Mouse (Mus musculus): ENCODE data around the gene Mindy2.
"Not testable (repeated sequence)": the region's sequence is repeated elsewhere in the genome, so short reads cannot be mapped to it uniquely, and the experiment has no call there.

Gene Mindy2

DNA sequence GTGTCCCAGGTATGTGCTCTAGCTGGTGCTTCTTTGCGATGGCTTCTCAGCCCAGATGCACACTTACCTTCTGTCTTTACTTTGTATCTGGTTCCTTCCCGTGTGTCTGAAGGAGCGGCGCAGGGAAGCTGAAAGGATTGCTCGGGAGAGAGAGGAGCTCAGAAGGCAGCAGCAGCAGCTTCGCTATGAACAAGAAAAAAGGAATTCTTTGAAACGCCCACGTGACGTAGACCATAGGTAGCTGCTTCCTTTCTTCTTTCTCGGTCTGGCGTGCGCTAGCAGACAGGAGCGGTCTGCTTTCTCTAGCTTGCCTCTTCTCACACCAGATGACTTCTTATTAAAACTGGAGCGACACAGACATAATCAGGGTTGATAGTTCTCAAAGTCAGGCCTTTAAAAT is 72.3 kb downstream of the Mindy2 start:
- no peak for DNase-seq (ENCODE audit: low read depth, low spot score)

DNA sequence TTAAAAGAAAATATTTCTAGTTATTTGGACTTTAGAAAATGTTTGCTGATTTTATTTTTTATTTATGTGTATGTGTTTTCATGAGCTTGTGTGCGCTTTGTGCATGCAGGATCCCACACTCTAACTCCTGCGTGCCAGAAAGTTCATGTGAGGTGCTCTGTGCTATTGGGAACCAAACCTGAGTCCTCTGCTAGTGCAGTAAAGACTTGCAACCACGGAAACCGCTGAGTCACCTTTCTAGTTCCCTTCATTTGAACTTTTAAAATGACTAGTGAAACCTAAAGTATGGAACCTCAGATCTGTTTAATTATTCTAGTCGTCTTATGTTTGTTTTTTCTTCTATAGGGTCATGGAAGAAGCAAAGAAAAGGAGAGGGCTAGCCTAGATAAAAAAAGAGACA is 76.0 kb downstream of the Mindy2 start:
- DNase-seq (ENCODE audit: low read depth, low spot score), result no peak

DNA sequence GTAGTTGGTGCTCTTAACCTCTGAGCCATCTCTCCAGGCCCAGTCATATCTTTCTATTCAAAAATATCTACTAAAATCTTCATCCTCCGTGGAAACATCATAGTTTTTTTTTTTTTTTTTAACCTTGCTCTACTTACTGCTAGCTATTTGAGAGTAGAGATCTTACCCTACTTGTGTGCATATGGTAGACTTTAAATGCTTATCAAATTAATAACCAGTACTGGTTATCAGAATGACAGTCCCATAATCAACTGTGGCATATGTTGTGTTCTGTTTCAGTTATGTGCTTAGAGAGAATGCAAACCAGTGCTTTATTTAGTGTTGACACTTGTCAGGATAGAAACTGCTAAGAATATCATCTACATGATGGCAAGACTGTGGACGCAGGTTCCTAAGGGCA is 78.9 kb downstream of the Mindy2 start:
- no peak for DNase-seq (ENCODE audit: low read depth, low spot score)

DNA sequence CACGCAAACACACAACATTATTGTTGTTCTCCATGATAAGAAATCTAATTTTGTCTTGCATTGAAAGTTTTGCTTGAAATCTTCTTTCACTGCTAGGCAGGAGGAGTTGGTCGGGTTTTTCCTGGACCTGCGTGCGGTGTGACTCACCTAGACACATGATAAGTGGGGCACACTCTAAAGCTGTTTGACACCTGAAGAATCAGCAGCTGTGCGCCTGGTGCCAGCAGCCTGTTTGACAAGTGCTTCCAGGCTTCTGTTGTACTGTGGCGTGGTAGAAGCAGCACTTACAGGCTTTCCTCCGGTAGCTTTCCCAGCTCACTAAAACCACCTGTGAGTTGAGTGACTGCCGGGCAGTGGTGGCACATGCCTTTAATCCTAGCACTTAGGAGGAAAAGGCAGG is 86.6 kb downstream of the Mindy2 start:
- no peak for DNase-seq (ENCODE audit: low read depth, low spot score)

DNA sequence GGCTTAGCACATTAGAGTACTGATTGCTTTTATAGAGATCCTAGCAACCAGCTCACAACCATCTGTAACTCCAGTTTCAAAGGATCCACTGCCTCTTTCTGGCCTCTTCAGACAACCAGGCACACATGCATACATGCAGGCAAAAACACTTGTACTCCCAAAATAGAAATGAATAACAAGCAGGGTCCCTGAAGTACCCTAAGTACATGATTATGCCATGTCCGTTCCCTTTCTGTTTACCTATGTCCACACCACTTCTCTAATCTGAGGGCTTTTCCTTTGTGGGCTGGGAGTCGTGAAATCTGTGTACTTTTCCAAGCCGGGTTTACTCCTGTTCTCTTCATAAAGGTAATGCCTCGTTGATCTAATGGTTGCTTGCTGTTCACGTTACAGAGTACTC is 89.3 kb downstream of the Mindy2 start:
- DNase-seq (ENCODE audit: low read depth, low spot score), result no peak

DNA sequence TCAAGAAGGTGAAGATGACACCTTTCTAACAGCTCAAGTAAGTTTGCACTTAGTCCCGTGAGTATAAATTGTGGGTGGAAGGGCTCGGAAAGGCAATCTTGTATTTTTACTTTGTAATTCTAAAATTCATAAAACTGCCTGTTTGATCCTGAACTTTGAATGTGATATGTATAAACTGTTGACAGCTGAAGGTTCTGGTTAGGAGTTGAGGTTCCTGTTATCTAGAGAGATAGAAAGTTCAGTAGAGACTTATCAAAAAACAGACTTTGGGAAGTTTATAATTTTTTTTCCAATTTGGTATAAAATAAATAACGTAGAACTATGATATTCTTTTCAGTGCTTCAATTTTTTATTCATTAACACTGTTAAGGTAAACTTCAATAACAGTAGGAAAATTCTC is 94.1 kb downstream of the Mindy2 start:
- no peak for DNase-seq (ENCODE audit: low read depth, low spot score)

DNA sequence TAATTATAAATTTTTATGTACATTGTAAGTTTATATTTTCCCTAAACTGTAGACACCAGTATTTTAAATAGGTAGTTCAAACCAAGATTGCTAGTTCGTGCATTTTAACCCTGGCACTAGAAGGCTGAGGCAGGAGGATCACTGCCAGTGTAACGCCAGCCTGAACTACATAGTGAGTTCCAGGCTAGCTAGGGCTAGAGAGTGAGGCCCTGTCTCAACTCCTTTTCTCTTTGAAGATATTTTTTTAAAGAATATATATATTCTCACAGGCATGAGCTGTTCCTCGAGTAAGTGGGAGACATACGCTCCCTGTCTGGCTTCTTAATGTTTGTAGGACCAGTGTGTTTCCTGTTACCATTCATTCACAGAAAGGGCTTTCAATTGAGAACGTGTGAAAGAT is 100.2 kb downstream of the Mindy2 start:
- no peak for DNase-seq (ENCODE audit: low read depth, low spot score)

DNA sequence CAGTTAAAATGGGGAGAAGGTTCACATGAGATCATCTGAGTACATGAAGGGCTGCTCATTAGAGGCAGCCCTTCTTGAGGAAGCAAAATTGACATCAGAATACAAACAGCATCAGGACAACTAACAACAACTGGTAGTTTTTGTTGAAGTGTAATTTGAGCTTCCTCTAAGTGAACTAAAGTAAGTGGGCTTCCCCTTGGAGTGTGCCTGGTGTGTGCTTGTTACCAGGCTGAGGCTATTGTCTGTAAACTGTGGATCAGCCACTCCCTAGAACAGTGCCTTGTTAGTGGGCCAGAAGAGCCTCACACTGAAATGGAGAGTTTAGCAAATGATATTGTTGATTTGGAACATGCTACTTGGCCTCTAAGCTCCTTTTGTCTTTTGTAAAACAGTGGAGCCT is 101.5 kb downstream of the Mindy2 start:
- DNase-seq (ENCODE audit: low read depth, low spot score), result no peak

DNA sequence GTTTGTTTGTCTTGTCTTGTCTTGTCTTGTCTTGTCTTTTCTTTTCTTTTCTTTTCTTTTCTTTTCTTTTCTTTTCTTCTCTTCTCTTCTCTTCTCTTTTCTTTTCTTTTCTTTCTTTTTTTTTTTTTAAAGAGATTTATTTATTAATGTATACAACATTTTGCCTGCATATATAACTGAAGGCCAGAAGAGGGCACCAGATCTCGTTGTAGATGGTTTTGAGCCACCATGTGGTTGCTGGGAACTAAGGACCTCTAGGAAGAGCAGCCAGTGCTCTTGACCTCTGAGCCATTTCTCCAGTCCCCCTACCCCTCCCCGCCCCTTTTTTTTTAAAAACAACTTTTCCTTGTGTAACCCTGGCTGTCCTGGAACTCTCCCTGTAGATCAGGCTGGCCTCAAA is 104.7 kb downstream of the Mindy2 start:
- DNase-seq (ENCODE audit: low read depth, low spot score), result not testable (repeated sequence)

DNA sequence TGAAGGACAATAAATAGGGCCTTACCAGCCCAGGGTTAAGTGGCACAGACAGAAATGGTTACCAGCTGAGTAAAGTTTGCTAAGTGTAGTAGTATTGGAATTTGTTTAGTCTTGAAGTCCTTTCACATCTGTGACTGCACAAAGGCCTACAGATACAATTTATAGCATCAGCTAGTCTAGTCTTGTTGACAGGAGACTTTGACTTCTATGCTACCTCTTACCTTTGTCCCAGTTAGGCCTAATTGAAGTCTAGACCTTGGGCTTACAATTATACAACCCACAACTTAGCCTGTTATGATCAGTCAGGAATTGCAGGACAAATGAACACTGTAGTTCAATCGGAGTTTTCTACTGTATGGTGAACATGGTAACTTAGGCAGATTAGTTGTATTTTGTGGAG is 105.5 kb downstream of the Mindy2 start:
- no peak for DNase-seq (ENCODE audit: low read depth, low spot score)

All from retina, postnatal 7 days (tissue).